Comparison of ENCODE assay signal across 9 mouse cellular contexts in the genomic region with DNA sequence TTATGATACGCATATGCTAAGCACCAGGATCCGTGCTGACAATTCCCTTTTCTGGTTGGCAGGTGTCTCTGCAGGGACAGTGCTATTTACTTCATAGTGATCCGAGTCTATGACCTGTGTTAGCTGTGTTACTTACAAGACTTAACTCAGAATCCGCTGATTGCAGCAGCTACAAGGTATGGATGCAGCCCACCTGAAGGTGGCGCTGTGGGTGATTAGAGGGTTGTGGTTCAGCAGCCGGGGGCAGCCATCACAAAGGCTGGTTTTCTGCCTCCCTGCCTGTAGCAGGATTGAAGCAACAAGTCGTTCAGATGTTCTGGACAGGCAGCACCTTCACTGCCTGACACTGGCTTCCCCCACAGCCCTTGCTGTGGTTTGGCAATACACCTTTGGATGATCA.
DNase-seq lines count a peak whose midpoint lies in the region; ATAC-seq and TF ChIP-seq lines count a peak whose summit lies in the region.
"Had no signal": no experiment of that assay in that cellular context is flagged by ENCODE, and none has a peak within 500 bp of the region (broad histone marks: within the 10 kb centered on the region; RNA-seq: fewer than 3 reads in every experiment).

No protein-coding gene starts in this region.

- H3K4me3 ChIP-seq in heart, embryonic 13.5 days, result no peak overlapping the region
- H3K4me3 ChIP-seq in heart, embryonic 11.5 days (ENCODE audit: low read depth, low read length), result no peak overlapping the region
- no peak overlapping the region for H3K4me3 ChIP-seq in testis, adult 2 months (ENCODE audit: control insufficient read depth, low read depth, low read length)
- no peak overlapping the region for H3K4me3 ChIP-seq in forebrain, embryonic 16.5 days (replicated peaks; ENCODE audit: low read length)
- no peak overlapping the region for H3K4me3 ChIP-seq in midbrain, postnatal 0 days (ENCODE audit: low read depth, low read length)
- H3K4me3 ChIP-seq: myocyte had no signal

- TF ChIP-seq POLR2A in testis, adult 2 months (IDR thresholded peaks at IDR 0.05; ENCODE audit: control insufficient read depth, low read depth, low read length), result no peak

- H3K36me3 ChIP-seq in heart, embryonic 13.5 days, result no peaks in the 10 kb centered on the region
- no peaks in the 10 kb centered on the region for H3K36me3 ChIP-seq in heart, embryonic 11.5 days (ENCODE audit: control insufficient read depth, insufficient read depth, low read length)
- no peaks in the 10 kb centered on the region for H3K36me3 ChIP-seq in testis, adult 2 months (ENCODE audit: control insufficient read depth, insufficient read depth, low read length)
- no peaks in the 10 kb centered on the region for H3K36me3 ChIP-seq in forebrain, embryonic 16.5 days (ENCODE audit: control insufficient read depth, insufficient read depth)
- no peaks in the 10 kb centered on the region for H3K36me3 ChIP-seq in midbrain, postnatal 0 days (ENCODE audit: insufficient read depth, low read length)

- no peak for DNase-seq in testis, postnatal 14 days (ENCODE audit: low spot score)
- DNase-seq in midbrain, postnatal 0 days (ENCODE audit: low spot score), result peak; percentile 76
- no peak for DNase-seq in left cerebral cortex, postnatal 36 days (ENCODE audit: low spot score in 2 of 2)
- no peak for DNase-seq in urinary bladder, adult 2 months (ENCODE audit: low spot score)

- intact Hi-C loops in left cerebral cortex, postnatal 36 days (cut with DNase I), result no loop called here

- peaks cover 21% of the 10 kb centered on the region for H3K4me1 ChIP-seq in heart, embryonic 13.5 days
- peaks cover 11% of the 10 kb centered on the region for H3K4me1 ChIP-seq in heart, embryonic 11.5 days (ENCODE audit: control insufficient read depth, insufficient read depth, low read length)
- peaks cover 5% of the 10 kb centered on the region for H3K4me1 ChIP-seq in testis, adult 2 months (ENCODE audit: control insufficient read depth, insufficient read depth, low read length)
- H3K4me1 ChIP-seq in forebrain, embryonic 16.5 days (replicated peaks; ENCODE audit: control insufficient read depth, insufficient read depth, low read length), result peaks cover 46% of the 10 kb centered on the region
- H3K4me1 ChIP-seq in midbrain, postnatal 0 days (ENCODE audit: insufficient read depth, low read length), result peaks cover 15% of the 10 kb centered on the region

- no peak for ATAC-seq in heart, embryonic 13.5 days (ENCODE audit: extremely low read depth, insufficient number of reproducible peaks, low FRiP score, low TSS enrichment)
- no peak for ATAC-seq in heart, embryonic 11.5 days (replicated peaks; ENCODE audit: insufficient number of reproducible peaks, low FRiP score, low TSS enrichment)
- ATAC-seq in forebrain, embryonic 16.5 days, result peak; percentile 5
- no peak for ATAC-seq in midbrain, postnatal 0 days (ENCODE audit: low FRiP score)

- no peak overlapping the region for H3K9ac ChIP-seq in heart, embryonic 13.5 days
- no peak overlapping the region for H3K9ac ChIP-seq in heart, embryonic 11.5 days (ENCODE audit: low read depth, low read length)
- H3K9ac ChIP-seq in forebrain, embryonic 16.5 days (replicated peaks; ENCODE audit: low read depth, low read length), result no peak overlapping the region
- H3K9ac ChIP-seq in midbrain, postnatal 0 days (replicated peaks; ENCODE audit: low read length, poor library complexity, severe bottlenecking), result no peak overlapping the region

- WGBS in heart, embryonic 13.5 days, result 35% methylated on average over 7 of the region's 7 CpGs
- 31% methylated on average over 7 of the region's 7 CpGs for WGBS in heart, embryonic 11.5 days (ENCODE audit: insufficient replicate concordance)
- 7% methylated on average over 7 of the region's 7 CpGs for WGBS in forebrain, embryonic 16.5 days
- 33% methylated on average over 7 of the region's 7 CpGs for WGBS in midbrain, postnatal 0 days

- no peak overlapping the region for H3K27ac ChIP-seq in heart, embryonic 13.5 days (replicated peaks)
- H3K27ac ChIP-seq in heart, embryonic 11.5 days (ENCODE audit: low read depth, low read length), result no peak overlapping the region
- no peak overlapping the region for H3K27ac ChIP-seq in testis, adult 2 months (ENCODE audit: control insufficient read depth, insufficient read depth, low read depth, low read length)
- H3K27ac ChIP-seq in forebrain, embryonic 16.5 days (ENCODE audit: low read length), result 0 out of 2 replicates have a peak overlapping the region, but pooled peaks have one; percentile 20
- H3K27ac ChIP-seq in midbrain, postnatal 0 days (ENCODE audit: low read depth, low read length), result no peak overlapping the region

- peak; percentile 47; the same call in 1 of the 2 replicates for TF ChIP-seq CTCF in testis, adult 2 months (IDR thresholded peaks at IDR 0.05; ENCODE audit: control insufficient read depth, insufficient read depth, insufficient replicate concordance, low read depth, low read length)
- TF ChIP-seq CTCF in midbrain, postnatal 0 days (IDR thresholded peaks at IDR 0.05), result peak; percentile 71

- 0 out of 2 replicates have a peak, but pooled peaks cover 4% of the 10 kb centered on the region for H3K27me3 ChIP-seq in heart, embryonic 13.5 days (replicated peaks)
- H3K27me3 ChIP-seq in heart, embryonic 11.5 days (ENCODE audit: control insufficient read depth, insufficient read depth, low read length), result peaks cover 4% of the 10 kb centered on the region; the same call in 1 of the 2 replicates
- H3K27me3 ChIP-seq in testis, adult 2 months (ENCODE audit: control insufficient read depth, insufficient read depth, low read length), result no peaks in the 10 kb centered on the region
- no peaks in the 10 kb centered on the region for H3K27me3 ChIP-seq in forebrain, embryonic 16.5 days (replicated peaks; ENCODE audit: control insufficient read depth, insufficient read depth, low read length)
- H3K27me3 ChIP-seq in midbrain, postnatal 0 days (ENCODE audit: insufficient read depth, low read length), result no peaks in the 10 kb centered on the region

- H3K9me3 ChIP-seq in heart, embryonic 13.5 days, result no peaks in the 10 kb centered on the region
- H3K9me3 ChIP-seq in heart, embryonic 11.5 days (replicated peaks; ENCODE audit: control insufficient read depth, low read length), result no peaks in the 10 kb centered on the region
- H3K9me3 ChIP-seq in forebrain, embryonic 16.5 days (ENCODE audit: control insufficient read depth, low read length), result no peaks in the 10 kb centered on the region
- no peaks in the 10 kb centered on the region for H3K9me3 ChIP-seq in midbrain, postnatal 0 days (ENCODE audit: low read length)

- H3K4me2 ChIP-seq in heart, embryonic 13.5 days, result peak overlapping the region; percentile 80
- no peak overlapping the region for H3K4me2 ChIP-seq in heart, embryonic 11.5 days
- H3K4me2 ChIP-seq in forebrain, embryonic 16.5 days (ENCODE audit: low read length), result peak overlapping the region; percentile 79; the same call in 1 of the 2 replicates
- H3K4me2 ChIP-seq in midbrain, postnatal 0 days (ENCODE audit: low read depth, low read length, poor library complexity, severe bottlenecking), result no peak overlapping the region

Comparison
In these comparisons a context has a peak if more than half of its experiments do, and no peak if none do; other contexts are left out.
1. H3K4me2 ChIP-seq: peak in heart, embryonic 13.5 days (single experiment) and forebrain, embryonic 16.5 days (single experiment); none in heart, embryonic 11.5 days (single experiment) and midbrain, postnatal 0 days (single experiment).